Mouse (Mus musculus) kidney, adult 8-10 months (tissue): Measurements from ENCODE around the gene Msrb2.

Experiments
- DNase-seq, 2 experiments: peaks; one replicate each; pipeline ENCODE4 v3.0.0; 2022

The Msrb2 gene

DNA sequence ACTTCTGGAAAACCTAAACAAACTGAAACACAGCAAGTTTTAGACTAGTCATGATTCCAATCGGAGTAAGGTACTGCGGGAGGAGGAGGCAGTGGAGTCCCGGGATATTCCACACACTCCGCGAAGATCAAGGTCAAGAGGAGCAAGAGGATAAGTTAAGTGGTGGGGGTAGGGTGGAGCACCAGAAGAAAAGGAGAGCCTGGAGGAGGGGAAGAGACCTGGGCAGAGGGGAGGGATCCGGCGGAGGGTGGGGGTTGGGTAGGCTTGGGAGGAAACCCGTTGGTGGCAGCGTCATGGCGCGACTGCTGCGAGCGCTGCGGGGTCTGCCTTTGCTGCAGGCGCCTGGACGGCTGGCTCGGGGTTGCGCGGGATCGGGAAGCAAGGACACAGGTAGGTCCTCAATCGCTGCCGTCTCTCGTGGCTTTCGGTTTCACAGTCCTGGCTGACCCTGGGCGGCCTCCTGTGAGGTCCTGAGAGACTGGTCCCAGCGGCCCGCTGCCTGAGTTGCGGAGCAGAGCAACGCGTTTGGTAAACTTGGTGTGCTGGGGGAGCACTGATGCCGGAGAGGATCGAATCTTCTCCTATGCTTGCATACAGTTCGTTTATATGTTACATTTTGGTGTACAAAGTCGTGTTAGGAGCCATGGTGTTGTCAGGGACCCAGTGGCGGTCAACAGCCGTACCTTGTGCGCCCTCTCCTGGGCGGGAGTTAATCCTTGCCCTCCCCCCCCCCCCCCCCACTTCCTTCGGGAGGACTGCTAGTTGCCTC lies at the start of gene Msrb2:
Gene Msrb2 (plus strand): TSS at position 51 of the 769 bp plus-strand sequence.
- DNase-seq, result peak; percentile 67 to 80

DNA sequence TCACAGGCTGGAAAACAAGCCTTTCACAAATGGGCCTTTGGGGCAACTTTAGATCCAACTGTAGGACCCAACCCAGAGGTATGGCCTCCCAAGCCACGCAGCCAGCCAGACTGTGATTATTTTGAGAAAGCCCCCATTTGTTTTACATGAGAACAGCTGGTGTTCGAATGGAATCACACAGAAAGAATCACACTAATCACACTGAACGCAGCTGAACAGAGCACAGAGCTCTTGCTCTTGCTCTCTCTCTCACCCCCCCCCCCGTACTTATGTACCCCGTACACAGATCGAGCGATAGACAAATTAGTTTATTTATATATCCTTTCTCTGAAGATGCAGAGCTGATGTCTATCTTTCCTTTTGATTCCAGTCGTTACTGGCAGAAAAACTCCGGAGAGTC lies 48.8 kb upstream of the Msrb2 start:
- DNase-seq, result no peak

GRCm38 (mm10) chr2:19326376-19326775 lies 44.9 kb upstream of the Msrb2 start:
- DNase-seq, result no peak

- DNase-seq, result no peak
These were observed 43.4 kb upstream of the Msrb2 start for GRCm38 (mm10) chr2:19327811-19328210.

DNA sequence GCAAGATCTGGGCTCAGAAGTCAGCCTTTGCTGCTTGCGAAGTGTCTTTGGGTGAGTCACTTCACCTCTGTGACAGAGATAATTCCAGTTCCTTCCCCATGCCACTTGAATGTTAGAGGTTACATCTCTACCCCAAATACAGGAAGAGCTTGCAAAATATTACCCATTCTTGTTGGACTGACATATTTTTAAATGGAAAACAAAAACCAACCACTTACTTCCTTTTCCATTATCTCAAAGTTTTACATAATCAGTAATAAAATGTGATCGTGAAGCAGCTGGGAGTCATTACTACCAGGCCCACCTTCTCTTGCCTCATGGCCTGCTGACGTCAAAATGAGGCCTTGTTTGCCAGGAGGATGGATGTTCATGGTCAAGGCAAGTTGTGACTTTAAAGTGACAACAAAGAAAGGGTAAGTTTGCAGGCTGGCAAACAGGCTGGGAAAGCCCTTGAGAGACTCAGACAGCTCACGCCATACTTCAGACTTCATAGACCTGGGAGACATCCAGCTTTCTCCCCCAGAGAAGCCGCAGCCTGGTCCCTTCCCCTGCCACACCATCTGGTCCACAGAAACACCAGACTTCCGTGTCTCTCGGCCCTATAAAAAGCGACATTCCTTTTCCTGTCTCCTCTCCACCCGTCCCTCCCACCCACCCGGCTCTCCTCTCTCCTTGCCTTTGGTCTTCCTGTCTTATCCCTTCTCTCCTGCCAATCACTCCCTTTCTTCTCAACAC lies 27.2 kb upstream of the Msrb2 start:
- no peak for DNase-seq

DNA sequence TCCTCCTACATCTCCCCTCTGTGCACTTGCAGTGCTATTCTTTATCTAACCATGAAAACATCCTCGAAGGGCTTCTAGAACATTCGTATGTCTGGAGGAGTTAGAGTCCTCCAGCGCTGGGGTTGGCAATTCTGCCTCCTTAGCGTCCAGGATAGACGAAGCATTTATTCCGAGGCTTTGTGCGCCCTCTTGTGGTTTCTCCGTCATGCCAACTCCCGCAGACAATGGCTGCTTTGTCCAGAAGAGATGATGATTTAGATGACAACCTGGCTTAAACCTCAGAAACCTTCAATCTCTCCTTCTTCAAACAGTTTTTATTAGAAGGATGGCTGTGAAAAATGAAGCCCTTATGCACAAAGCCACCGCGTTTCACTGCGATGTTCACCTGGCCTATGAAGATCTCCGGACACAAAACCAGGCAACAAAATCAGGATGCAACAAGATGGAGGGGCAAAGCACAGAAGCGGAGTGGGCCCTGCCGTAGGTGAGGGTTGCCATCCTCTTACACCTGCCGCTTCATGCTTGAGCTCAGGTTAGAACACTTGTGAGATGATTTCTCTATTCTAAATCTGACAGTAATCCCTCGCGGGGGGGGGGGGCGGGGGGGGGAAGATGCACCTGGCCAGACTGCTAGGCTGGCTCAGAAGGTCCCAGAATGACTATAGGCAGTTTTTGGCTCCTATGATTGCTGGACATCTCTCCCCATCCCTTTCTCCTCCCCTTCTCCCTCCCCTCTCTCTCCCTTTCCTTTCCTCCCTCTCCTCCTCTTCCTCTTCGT lies 26.4 kb upstream of the Msrb2 start:
- peak; percentile 66 to 88 for DNase-seq

DNA sequence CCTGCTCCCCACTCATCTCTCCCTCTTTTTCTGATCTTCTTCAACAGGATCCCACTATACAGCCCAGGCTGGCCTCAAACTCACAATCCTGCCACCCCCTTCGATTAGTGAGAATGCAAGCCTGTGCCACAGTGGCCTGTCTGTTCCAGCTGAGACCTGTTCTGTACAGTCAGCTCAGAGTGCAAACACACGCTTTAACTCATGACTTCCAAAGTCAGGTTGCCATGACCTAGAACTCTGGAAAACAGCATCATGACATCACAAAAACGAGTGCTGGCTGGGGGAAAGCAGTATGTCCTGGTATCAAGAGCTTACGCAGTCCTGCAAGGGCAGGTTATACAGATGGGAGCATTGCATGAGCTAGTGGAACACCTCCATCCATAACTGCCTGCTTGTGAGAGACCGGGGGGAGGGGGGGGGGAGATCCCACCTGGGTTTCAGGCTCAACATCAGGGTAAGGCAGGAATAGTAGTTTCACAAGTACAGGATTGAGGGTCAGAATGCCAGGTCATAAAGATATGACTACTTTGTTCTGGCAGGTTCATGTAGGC lies 25.8 kb upstream of the Msrb2 start:
- DNase-seq, result no peak

GRCm38 (mm10) chr2:19348454-19348853 lies 22.8 kb upstream of the Msrb2 start:
- no peak for DNase-seq

DNA sequence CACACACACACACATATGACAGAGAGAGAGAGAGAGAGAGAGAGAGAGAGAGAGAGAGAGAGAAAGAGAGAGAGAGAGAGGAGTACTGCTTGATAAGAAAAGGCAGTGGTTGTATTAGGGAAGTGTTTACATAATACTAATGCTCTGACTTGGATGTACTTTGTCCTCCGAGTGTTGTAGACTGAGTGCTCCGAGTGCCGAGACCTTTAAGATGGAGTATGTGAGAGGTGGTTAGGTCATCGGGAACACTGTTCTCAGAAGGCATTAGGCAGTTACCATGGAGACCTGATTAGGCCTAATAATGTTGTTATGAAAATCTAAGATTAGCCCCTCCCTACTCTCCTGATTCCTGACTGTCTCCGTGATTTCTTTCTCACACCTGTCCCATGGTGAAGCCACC lies 21.1 kb upstream of the Msrb2 start:
- no peak for DNase-seq

DNA sequence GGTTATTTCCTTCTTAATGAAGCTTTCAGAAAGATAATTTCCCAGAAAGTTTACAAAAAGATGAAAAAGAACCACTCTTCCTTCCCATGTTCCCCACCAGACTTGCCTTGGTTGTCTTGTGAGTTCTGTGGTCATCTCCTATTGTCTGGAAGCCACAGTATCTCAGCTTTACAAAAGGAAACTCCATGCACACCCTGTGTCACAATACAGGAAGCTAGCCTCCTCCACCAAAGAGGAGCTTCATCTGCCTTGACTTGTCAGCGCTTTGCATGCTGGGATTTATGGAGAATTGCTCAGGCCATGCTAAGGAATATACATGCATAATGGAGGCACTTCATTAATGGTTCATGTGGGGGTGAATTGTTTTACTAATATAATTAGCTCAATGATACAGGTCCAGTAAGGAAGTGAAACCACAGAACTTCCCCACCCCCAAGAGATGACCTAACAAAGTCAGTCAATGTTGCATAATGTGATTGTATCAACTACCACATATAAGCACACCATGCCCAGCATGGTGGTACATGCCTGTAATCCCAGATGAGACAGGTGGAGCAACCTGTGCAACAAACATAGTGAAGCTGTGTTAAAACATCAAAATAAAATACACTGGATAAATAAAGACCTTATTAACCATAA lies 19.5 kb upstream of the Msrb2 start:
- DNase-seq, result no peak

DNA sequence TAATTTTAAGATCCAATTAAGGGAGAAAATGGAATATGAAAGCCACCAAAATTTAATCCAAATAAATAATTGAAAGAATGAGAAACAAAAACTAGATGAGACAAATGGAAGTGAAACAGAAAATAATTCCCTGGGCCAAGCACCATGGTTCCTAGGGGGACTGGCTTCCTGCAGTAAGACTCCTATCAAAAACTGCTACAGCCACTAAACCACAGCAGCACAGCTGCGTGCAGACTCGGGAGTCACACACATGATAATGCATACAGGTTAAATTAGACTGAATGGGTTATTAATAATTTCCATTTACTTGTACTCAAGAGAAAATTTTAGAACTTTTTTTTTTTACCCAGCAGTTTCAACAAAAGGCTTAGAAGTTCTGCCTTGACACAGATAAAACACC lies 18.1 kb upstream of the Msrb2 start:
- no peak for DNase-seq

DNA sequence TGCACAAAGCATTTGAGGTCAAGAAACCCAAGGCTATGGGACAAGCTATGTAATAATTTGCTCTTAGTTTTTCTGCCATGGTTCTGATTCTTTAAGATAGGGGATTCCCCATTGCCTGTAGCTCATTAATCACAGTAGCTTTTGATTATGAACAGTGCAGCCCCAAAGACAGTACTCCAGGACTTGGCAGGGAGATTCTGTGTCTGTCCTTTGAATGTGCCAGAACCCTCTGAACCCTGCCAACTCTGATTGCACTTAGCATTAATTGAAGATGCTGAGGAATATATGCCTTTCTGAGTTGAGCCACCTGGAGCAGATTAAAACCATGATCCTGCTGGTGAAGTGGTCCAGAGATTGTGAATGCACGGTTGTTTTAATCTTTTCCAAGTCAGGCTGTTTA lies 8.4 kb upstream of the Msrb2 start:
- DNase-seq, result no peak

DNA sequence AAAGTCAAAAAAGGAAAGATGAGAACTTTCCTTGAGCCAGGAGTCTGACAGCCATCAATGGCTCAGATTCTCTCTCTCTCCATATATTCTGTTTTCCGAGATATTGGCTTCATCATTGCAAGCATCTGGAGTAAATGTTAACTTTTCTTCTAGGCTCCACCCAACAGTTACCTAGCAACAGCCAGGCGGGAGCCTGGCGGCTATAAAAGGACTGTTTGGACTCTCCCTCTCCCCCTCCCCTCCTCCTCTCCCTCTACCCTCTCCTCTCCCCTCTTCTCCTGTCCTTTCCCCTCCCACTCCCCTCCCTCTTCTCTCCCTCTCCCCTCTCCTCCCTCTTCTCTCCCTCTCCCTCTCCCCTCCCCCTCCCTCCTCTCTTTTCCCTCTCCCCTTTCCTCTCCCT lies 4.8 kb upstream of the Msrb2 start:
- no peak for DNase-seq

DNA sequence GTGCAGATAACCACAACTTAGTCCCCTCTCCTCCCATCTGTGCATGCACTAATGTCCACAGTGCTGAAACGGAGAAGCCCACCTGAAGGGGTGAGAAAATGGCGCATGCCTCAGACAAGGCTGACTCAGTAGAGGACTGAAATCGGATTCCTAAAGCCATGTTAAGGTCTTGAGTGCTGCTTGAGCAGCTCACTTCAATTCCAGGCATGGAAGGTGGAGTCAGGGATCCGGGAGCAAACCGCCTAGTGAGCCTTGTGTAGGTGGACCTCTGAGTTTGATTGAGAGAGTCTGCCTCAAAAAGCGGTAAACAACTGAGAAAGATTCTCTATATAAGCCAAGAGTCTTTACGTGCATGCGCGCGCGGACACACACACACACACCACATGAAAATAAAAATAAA lies 4.1 kb upstream of the Msrb2 start:
- DNase-seq, result no peak

GRCm38 (mm10) chr2:19373695-19374094 lies 2.5 kb downstream of the Msrb2 start:
- peak in 1 of 2 experiments; percentile 6 for DNase-seq

- DNase-seq, result no peak
These were observed 9.3 kb downstream of the Msrb2 start for GRCm38 (mm10) chr2:19380446-19380950.

GRCm38 (mm10) chr2:19380986-19381385 lies 9.7 kb downstream of the Msrb2 start:
- DNase-seq, result no peak

- DNase-seq, result no peak
These were observed 11.0 kb downstream of the Msrb2 start for GRCm38 (mm10) chr2:19382206-19382605.

- no peak for DNase-seq
These were observed 11.8 kb downstream of the Msrb2 start for GRCm38 (mm10) chr2:19383006-19383405.

DNA sequence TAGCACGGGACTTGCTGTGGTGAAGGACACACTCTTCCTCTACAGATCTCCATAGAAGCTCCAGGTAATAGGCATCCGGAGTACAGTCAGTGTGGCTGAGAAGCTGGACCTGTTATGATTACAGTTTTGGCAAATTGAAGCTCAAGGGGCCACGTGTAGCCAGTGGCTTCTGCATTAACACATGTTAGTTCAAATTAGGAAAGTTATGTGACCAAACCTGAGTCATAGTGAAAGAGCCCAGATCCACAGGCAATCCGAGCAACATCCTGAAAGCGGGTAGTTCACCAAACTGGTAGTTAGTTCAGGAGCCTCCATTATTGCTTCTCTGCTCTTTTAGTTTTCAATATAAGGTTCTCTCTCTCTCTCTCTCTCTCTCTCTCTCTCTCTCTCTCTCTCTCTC lies 14.5 kb downstream of the Msrb2 start:
- no peak for DNase-seq

GRCm38 (mm10) chr2:19388329-19389103 lies 17.3 kb downstream of the Msrb2 start:
- no peak for DNase-seq
